Mouse (Mus musculus) thymus, postnatal 10 days (tissue): ENCODE measurements at regions not wholly inside any gene's neighbourhood (a gene's known extent, or its start where the extent isn't known, plus 50 kb on each side); places are given as distances from the start of the nearest gene placed in this dataset.

Experiments used
- DNase-seq, 2 experiments: peaks; one replicate each; pipeline ENCODE4 v3.0.0; 2021; ENCODE audit warnings: low spot score in 2 of 2

DNA sequence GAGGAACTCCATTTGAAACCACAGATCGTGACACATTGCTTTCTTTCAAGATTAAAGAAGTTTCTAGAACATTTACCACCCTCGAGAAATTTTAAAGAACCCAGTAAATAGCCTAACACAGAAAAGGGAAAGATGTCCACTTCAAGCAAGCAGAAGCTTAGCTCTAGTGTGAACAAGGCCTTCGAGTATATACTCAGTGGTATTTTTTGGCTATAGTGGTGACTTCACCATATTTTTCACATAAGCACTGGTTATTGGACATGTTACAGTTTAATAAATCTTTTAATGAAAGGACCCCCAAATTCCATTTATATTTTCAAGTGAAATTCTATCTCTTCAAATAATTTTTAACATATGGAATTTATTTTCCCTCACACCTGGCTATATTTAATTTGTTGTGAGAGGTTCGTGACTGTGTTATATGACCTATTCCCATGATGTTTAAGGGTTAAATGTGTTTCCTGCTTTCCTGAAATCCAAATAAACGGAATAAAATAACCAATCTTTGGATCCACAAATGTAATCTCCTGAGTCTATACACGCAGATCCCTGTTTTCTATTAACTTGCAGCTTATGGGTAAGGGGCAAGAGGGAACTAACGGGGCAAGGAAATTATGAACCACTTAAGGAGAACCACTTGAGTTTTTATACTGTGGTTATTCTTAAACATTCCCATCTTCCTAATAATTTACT, 60.6 kb upstream of the Tas2r134 start:
- DNase-seq, result no peak

DNA sequence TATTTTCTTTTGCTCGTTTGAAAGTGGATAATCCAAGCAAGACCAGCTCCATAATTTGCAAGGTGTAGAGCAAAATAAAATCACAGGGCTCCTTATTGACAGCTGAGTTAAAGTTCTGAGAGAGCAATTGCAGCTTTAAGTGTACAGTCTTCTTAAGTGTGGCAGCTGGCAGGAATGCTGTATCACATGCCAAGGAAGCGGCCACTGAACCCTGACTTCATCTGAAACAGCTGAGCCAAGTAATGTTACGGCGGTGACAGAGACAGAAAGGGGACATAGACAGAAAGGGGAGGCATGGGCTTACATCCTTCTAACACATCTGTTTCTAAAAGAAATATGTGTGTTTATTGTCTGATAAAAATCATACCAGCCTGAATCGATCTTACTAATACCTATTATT, 63.4 kb upstream of the Tas2r134 start:
- DNase-seq, result no peak

GRCm38 (mm10) chr2:51563240-51563639, 64.1 kb upstream of the Tas2r134 start:
- DNase-seq, result no peak

DNA sequence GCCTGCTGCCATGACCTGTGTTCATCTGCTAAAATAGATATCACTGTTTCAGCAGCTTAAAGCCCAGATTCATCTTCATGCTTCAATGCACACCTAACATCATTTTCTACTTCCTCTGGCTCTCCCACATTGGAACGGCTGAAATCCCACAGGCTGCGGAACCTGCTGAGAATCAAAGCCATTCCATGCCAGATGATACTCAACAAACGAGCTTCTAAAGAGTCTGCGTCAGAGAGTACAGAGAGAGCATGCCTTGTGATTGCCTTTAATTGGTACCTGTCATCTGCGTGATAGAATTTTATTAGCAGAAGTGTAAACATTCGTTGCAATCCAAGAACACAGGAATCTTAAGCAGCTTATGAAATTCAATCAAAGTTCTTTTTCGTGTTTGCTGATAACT, 76.4 kb upstream of the Tas2r134 start:
- DNase-seq, result no peak

- no peak for DNase-seq
Observed at GRCm38 (mm10) chr2:51549125-51549524, 78.2 kb upstream of the Tas2r134 start.

DNA sequence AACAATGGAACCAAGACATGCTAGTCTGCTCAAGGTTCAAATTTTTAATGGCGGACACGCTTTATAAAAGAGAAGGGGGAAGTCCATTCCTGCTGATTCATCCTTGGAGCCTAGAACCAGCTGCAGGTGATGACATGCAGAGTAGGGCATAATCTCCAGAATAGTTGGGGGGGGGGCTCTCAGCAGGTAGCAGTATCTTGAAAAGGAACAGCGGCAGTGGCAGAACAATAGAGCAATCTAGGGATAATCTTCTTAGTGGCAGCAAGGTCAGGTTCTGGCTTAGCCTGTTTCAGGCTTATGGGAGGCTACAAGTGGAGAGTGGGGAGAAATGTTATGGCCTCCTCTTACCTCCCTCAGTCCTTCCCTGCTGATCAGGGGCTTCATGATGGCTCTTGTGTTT, 81.1 kb upstream of the Tas2r134 start:
- DNase-seq, result no peak

DNA sequence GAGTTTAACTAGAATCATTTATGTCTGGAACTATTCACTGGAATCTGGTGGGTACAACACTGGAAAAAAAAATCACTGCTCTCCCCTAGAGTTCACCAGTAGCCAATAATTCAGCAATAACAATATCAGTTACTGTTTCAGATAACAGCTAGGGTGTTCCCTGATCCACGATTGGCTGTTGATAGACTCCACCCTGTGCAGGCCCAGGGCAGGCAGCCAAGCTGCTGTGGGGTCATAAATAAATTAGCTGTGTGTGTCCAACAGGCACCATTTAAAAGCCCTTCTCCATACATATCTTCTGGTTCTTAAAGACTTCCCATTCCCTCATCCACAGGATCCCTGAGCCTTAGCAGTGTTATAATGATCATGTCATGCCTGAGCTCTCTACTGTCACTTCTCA, 83.4 kb upstream of the Tas2r134 start:
- DNase-seq, result no peak

DNA sequence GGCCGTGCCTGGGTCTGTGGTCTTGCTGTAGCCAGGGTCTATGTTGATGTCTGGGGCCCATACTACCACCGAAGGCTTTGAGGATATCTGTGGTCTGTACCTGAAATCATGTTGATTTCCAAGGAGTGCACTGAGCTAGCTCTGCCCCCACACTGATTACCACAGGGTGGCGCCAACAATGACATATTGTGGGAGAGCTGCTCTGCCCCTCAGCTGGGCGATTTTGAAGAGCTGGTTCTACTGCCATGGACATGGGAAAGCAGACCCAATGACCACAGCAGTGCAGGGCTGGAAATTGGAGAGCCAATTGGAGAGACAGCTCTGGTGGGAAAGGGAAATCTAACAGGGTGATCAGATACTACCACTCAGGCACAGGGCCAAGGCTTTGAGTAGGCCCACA, 85.0 kb upstream of the Tas2r134 start:
- DNase-seq, result peak in 1 of 2 experiments; percentile 6

GRCm38 (mm10) chr2:51532709-51533414, 94.4 kb upstream of the Tas2r134 start:
- no peak for DNase-seq

GRCm38 (mm10) chr2:51531106-51531839, 96.0 kb upstream of the Tas2r134 start:
- DNase-seq, result no peak

DNA sequence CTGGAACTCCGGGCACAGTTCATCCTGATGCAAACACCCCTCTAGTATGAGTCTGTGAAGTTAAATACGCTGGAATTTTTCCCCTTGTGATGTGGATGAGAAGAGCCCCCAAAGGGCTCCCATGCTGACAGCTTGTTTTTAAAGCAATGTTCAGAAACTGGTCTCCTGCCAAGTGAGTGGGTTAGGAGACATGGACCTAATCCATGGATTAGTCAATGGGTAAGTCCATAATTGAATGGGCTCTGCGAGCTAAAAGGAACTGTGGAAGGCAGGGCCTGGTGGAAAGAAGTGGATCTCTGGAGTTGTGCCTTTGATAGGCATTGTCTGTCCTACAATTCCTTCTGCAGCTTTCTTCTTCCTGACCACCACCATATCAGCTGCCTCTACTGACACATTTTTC, 104.5 kb upstream of the Tas2r134 start:
- DNase-seq, result no peak

DNA sequence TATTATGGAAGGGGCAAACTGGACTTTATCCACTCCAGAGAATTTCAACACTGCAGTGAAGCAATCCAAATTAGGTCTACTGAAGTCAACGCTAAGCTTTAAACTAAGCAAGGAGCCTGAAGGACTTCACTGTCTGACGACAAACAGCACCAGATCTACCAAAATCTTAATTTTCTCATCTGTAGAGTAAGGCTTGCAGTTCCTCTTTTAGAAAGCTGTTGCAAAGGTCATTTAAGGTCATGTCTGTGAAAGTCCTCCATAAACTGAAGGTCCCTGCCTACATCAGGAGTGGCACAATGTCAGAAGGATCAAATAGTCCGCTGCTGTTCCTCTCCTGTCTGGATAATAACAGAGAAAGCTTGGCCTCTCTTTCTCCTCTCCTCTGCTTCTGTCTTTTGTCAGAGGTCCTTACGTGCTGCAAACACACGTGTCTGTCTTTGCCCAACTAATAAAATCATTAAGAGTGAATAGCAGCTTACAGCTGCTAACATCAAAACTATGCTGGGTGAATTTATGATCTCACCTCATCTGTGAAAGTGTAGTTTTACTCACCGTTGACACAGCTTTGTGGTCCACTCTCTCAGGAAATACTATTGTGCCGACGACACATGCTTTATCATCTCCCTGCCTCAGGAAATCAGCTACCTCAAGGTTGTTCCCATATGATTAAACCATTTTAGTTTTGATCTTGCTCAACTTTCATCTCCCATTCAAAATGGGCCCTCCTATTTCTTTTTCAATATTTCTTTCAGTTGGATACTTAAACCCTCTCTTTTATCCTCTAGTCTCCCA, 117.9 kb upstream of the Tas2r134 start:
- DNase-seq, result no peak

GRCm38 (mm10) chr2:51497896-51498295, 129.4 kb upstream of the Tas2r134 start:
- DNase-seq, result no peak

DNA sequence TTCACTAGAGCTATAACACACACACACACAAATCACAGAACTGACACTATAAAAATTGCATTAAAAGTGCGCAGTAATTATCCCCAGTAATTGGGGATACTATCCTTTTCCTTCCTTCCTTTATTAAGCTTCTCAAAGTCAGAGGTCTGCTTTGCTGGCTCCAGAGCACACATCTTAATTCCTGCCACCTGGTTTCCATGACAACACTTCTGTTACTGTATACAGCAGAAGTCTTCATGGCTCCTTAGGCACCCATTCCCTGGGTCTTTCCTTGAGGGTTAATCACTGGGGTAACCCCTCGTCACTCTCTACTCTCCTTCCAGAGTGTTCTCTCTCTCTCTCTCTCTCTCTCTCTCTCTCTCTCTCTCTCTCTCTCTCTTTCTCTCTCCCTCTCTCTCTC, 153.6 kb upstream of the Tas2r134 start:
- DNase-seq, result no peak

- DNase-seq, result no peak
Observed at GRCm38 (mm10) chr2:51467027-51467694, 160.2 kb upstream of the Tas2r134 start.

- DNase-seq, result no peak
Observed at GRCm38 (mm10) chr2:51466003-51466402, 161.3 kb upstream of the Tas2r134 start.

- DNase-seq, result no peak
Observed at GRCm38 (mm10) chr2:51465576-51465975, 161.7 kb upstream of the Tas2r134 start.

- DNase-seq, result no peak
Observed at GRCm38 (mm10) chr2:51464356-51464755, 163.0 kb upstream of the Tas2r134 start.

DNA sequence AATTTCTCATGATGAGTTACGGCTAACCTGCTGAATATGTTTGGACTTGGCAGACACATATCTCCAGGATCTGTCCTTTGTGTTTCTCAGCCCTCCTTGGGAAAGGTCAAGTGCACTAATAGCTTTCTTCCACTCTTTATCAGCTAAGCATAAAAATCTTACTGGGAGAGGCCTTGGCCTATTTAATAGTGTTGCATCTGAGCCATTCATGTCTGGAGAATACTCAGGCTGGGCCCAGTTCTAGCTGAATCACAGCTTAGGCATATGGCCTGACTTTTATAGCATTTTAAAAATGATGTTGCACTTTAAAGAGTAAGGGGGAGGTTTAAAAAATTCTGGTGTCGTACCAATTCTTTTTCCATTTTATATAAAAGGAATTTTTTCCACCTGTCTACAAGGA, 166.4 kb upstream of the Tas2r134 start:
- DNase-seq, result no peak

GRCm38 (mm10) chr2:51459486-51459885, 167.8 kb upstream of the Tas2r134 start:
- no peak for DNase-seq

- DNase-seq, result no peak
Observed at GRCm38 (mm10) chr2:51457717-51458116, 169.6 kb upstream of the Tas2r134 start.
